Mouse (Mus musculus) limb, embryonic 14.5 days (tissue): ENCODE results near the gene Wnt10b. TPM values are rescaled to one million over a fixed set of nuclear protein-coding genes. Genes with fewer than 3 reads are reported as not detected.

Source experiments
- ATAC-seq: fragments of 200-750 bp; cut with Nextera tagmentation; 2 replicates; pipeline ENCODE4 v1.8.0; 2017; ENCODE audit warnings: low read depth, moderate number of reproducible peaks, moderate TSS enrichment; ENCODE audit not compliant: low FRiP score
- DNase-seq: peaks from one replicate; pipeline ENCODE4 v3.0.0-alpha.2; 2015; ENCODE audit warnings: low spot score
- H3K27ac ChIP-seq: fragments of 300-500 bp; sonication (generic); replicated peaks from 2 replicates; pipeline ENCODE4 v1.5.1; 2014; ENCODE audit warnings: low read depth, mild to moderate bottlenecking, low read length, moderate library complexity, mixed read lengths
- H3K27me3 ChIP-seq: fragments of 300-500 bp; sonication (generic); 2 replicates; pipeline ENCODE4 v1.6.1; 2014; ENCODE audit warnings: low read length, mixed read lengths; ENCODE audit not compliant: control insufficient read depth, insufficient read depth
- H3K36me3 ChIP-seq: fragments of 300-500 bp; sonication (generic); 2 replicates; pipeline ENCODE4 v1.6.1; 2014; ENCODE audit warnings: mild to moderate bottlenecking, low read length, moderate library complexity, mixed read lengths; ENCODE audit not compliant: control insufficient read depth, insufficient read depth
- H3K4me1 ChIP-seq: fragments of 300-500 bp; sonication (generic); 2 replicates; pipeline ENCODE4 v1.6.1; 2014; ENCODE audit warnings: antibody characterized with exemption, low read length, mixed read lengths; ENCODE audit not compliant: control insufficient read depth, insufficient read depth
- H3K4me2 ChIP-seq: fragments of 300-500 bp; sonication (generic); replicated peaks from 2 replicates; pipeline ENCODE4 v1.6.1; 2014; ENCODE audit warnings: low read depth, mild to moderate bottlenecking, low read length, moderate library complexity; ENCODE audit not compliant: severe bottlenecking
- H3K4me3 ChIP-seq: fragments of 300-500 bp; sonication (generic); replicated peaks from 2 replicates; pipeline ENCODE4 v1.5.1; 2014; ENCODE audit warnings: low read length
- H3K9ac ChIP-seq: fragments of 300-500 bp; sonication (generic); 2 replicates; pipeline ENCODE4 v1.6.1; 2014; ENCODE audit warnings: mild to moderate bottlenecking, low read depth, low read length, moderate library complexity; ENCODE audit not compliant: severe bottlenecking
- H3K9me3 ChIP-seq: fragments of 300-500 bp; sonication (generic); 2 replicates; pipeline ENCODE4 v1.6.1; 2016; ENCODE audit warnings: low read length; ENCODE audit not compliant: control insufficient read depth
- POLR2A ChIP-seq: fragments of 200-500 bp; IDR thresholded peaks from 2 replicates; pipeline ENCODE4 v1.8.0; 2012; ENCODE audit warnings: inconsistent platforms, mild to moderate bottlenecking, moderate library complexity, borderline replicate concordance; ENCODE audit not compliant: insufficient read depth, insufficient read length; ENCODE audit errors: extremely low read depth
- WGBS: fragments of 180-500 bp; shearing (Covaris S2); extraction: QIAGEN DNeasy Blood & Tissue Kit; methylation state at CpG from one replicate; pipeline ENCODE4 v1.1.7; 2014; 5-methylcytosine and 5-hydroxymethylcytosine counted together
- polyA plus RNA-seq, 2 experiments: library from polyadenylated mRNA; depleted of rRNA in 1 of 2; stranded (reverse) in 1 of 2; unstranded in 1 of 2; fragments of >200 nt; fragmentation: Nextera tagmentation in 1 of 2; extraction: Ambion mirVana in 1 of 2; gene quantifications; 2 replicates each; pipeline versions ENCODE4 v1.2.1 to v1.2.3; 2012 to 2014

The Wnt10b gene
- polyA plus RNA-seq, 2 experiments, result 6.3 to 14.9 TPM

- TF ChIP-seq POLR2A, result no peak
- Histone ChIP-seq H3K36me3 (peaks cover 37% of the 10 kb centered on the region), H3K4me3 (no peak overlapping the region), H3K4me1 (no peaks in the 10 kb centered on the region), H3K27ac (no peak overlapping the region), H3K9ac (no peak overlapping the region), H3K27me3 (no peaks in the 10 kb centered on the region), H3K9me3 (no peaks in the 10 kb centered on the region), H3K4me2 (no peak overlapping the region)
- no peak for DNase-seq
- WGBS, result 79% methylated on average over 5 of the region's 5 CpGs
- ATAC-seq, result no peak
Measured at GRCm38 (mm10) chr15:98733976-98734566, 43.9 kb downstream of the Wnt10b start.

GRCm38 (mm10) chr15:98733370-98733769 is 44.6 kb downstream of the Wnt10b start:
- WGBS, result 78% methylated on average over 6 of the region's 6 CpGs
- Histone ChIP-seq H3K27me3 (no peaks in the 10 kb centered on the region), H3K27ac (no peak overlapping the region), H3K4me1 (no peaks in the 10 kb centered on the region), H3K36me3 (peaks cover 30% of the 10 kb centered on the region), H3K4me2 (no peak overlapping the region), H3K9ac (no peak overlapping the region), H3K9me3 (no peaks in the 10 kb centered on the region), H3K4me3 (no peak overlapping the region)
- no peak for TF ChIP-seq POLR2A
- ATAC-seq (no peak), DNase-seq (no peak)

- ATAC-seq, result no peak
Measured at GRCm38 (mm10) chr15:98732006-98732531, 45.9 kb downstream of the Wnt10b start.

GRCm38 (mm10) chr15:98730790-98731189 is 47.2 kb downstream of the Wnt10b start:
- DNase-seq, result no peak
- peaks cover 13% of the 10 kb centered on the region for H3K4me1 ChIP-seq
- no peak overlapping the region for H3K4me3 ChIP-seq
- no peaks in the 10 kb centered on the region for H3K9me3 ChIP-seq
- peaks cover 12% of the 10 kb centered on the region; the same call in 1 of the 2 replicates for H3K36me3 ChIP-seq
- no peak for ATAC-seq
- no peak overlapping the region for H3K9ac ChIP-seq
- 80% methylated on average over 6 of the region's 6 CpGs for WGBS
- no peaks in the 10 kb centered on the region for H3K27me3 ChIP-seq
- TF ChIP-seq POLR2A, result no peak
- no peak overlapping the region for H3K27ac ChIP-seq
- H3K4me2 ChIP-seq, result no peak overlapping the region

More at GRCm38 (mm10) chr15:98732006-98732531, 45.9 kb downstream of the Wnt10b start:
- no peak for TF ChIP-seq POLR2A
- H3K36me3 ChIP-seq, result peaks cover 24% of the 10 kb centered on the region
- peaks cover 5% of the 10 kb centered on the region for H3K4me1 ChIP-seq
- WGBS, result 66% methylated on average over 8 of the region's 8 CpGs
- no peak for DNase-seq
- no peaks in the 10 kb centered on the region for H3K9me3 ChIP-seq
- H3K4me2 ChIP-seq, result no peak overlapping the region
- no peak overlapping the region for H3K27ac ChIP-seq
- no peaks in the 10 kb centered on the region for H3K27me3 ChIP-seq
- no peak overlapping the region for H3K4me3 ChIP-seq
- H3K9ac ChIP-seq, result no peak overlapping the region

- Histone ChIP-seq H3K9me3 (no peaks in the 10 kb centered on the region), H3K36me3 (peaks cover 6% of the 10 kb centered on the region; the same call in 1 of the 2 replicates), H3K4me3 (no peak overlapping the region), H3K4me1 (peaks cover 13% of the 10 kb centered on the region), H3K9ac (no peak overlapping the region), H3K27ac (no peak overlapping the region), H3K27me3 (no peaks in the 10 kb centered on the region), H3K4me2 (no peak overlapping the region)
- 64% methylated on average over 7 of the region's 7 CpGs for whole genome bisulfite sequencing
- no peak for TF ChIP-seq POLR2A
- ATAC-seq (no peak), DNase-seq (no peak)
Measured at GRCm38 (mm10) chr15:98729791-98730545, 48.0 kb downstream of the Wnt10b start.
